Mouse (Mus musculus): ENCODE measurements around the gene Pgm5.
"Not testable (repeated sequence)": the region's sequence is repeated elsewhere in the genome, so short reads cannot be mapped to it uniquely, and the experiment has no call there.

Gene Pgm5

DNA sequence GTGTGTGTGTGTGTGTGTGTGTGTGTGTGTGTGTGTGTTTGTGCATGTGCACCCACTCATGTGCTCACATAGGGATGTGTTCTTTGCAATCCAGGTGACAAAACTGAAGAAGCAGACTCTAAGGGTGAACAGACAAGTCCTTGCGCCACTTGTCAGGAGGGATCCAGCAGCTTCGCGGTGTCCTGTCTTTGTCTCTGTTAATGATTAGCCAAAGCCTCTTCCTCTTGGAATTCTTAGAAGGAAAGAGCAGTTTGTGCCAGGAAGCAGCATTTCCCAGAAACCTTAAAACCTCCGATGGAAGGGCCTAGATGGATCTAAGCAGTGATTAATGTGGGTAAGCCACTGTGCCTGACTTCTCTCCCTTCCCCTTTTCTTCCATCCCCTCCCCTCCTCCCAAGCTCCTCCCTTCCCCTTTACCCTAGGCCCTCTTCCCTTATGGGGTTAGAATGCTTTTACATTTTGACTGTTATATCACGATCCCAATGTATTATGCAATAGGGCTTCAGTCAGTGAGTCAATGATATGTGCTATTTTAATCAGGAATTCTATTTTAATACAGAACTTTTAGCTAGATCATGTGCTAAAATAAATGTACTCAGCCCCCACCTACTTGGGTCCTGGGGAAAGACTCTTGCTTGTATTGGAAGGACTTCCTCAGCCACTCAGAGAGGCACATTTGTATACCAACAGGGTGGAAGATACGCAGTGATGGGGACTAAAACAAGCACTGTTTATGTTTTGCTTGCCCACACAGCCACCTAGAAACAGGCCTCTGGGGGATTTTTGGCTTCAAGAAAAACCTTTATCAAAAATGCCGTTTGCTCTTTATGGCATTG lies 154.4 kb downstream of the Pgm5 start:
- no peak for DNase-seq (ENCODE audit: extremely low read depth, low read depth)

DNA sequence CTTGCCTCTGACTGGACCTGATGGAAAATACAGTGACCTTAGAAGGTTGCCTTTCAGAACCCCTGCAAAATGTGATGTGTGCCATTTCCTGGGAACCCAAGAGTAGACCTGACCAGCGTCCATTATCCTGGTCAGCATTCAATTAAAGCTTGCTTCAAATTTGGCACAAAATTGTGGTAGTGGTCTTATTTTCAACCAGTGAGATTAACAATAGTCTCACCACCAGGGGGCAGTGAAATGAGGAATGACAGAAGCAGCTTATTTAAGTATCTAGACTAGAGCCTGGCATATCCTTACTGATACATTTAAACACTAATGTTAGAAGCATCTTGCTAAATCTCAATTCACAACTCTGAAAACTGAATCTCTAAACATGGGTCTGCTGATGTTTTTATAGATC lies 156.3 kb downstream of the Pgm5 start:
- DNase-seq (ENCODE audit: extremely low read depth, low read depth), result peak; percentile 4

- DNase-seq (ENCODE audit: extremely low read depth, low read depth), result no peak
Measured at GRCm38 (mm10) chr19:24704326-24704725, 157.3 kb downstream of the Pgm5 start.

DNA sequence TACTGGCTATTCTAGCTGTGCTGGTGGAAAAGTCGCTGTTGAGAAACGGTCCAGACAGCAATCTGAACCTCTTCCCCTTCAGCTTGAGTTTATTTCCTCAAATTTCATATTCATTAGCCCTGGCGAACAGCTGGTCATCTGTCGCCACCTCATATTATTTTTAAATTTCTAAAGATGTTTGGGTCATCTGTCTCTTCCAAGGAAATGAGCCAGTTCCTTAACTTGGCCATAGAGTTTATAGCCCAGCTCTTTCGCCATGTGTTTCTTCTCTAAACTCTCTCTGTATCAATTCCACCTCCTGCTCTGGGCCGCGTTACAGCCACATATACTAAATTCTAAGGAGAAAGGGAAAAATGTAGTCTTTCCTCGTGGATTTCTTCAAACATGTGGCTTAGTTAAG lies 158.0 kb downstream of the Pgm5 start:
- DNase-seq (ENCODE audit: extremely low read depth, low read depth), result no peak

DNA sequence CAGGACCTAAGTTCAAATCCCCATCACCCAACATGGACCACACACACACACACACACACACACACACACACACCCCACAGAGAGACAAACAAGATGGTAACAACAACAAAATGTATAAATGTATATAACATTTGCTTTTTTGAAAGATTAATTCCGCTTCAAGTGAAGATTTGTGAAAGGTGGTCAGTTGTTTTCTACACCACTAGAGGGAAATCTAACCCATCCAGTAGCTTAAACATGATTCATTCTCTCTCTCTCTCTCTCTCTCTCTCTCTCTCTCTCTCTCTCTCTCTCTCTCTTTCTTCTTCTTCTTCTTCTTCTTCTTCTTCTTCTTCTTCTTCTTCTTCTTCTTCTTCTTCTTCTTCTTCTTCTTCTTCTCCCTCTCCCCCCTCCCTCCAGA lies 158.5 kb downstream of the Pgm5 start:
- DNase-seq (ENCODE audit: extremely low read depth, low read depth), result not testable (repeated sequence)

GRCm38 (mm10) chr19:24701716-24702115 lies 159.9 kb downstream of the Pgm5 start:
- DNase-seq (ENCODE audit: extremely low read depth, low read depth), result no peak

DNA sequence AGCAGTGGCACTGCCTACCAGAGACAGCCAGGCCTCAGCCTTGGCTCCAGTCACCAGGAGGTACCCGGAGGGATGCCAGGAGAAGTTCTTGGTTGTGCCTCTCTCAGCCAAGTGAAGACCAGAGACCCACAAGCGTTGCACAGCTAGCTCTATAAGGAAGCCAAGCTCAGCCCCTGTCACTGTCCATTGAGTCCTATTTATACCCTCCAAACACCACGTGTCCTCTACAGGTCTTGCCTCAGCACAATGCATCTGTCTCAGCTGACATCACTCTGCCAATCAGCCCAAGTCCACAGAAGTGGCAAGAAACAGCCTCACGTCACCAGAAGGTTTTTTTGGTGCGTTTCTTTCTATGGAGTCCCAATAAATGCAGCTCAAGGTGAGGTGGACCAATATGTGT lies 161.0 kb downstream of the Pgm5 start:
- no peak for DNase-seq (ENCODE audit: extremely low read depth, low read depth)

DNA sequence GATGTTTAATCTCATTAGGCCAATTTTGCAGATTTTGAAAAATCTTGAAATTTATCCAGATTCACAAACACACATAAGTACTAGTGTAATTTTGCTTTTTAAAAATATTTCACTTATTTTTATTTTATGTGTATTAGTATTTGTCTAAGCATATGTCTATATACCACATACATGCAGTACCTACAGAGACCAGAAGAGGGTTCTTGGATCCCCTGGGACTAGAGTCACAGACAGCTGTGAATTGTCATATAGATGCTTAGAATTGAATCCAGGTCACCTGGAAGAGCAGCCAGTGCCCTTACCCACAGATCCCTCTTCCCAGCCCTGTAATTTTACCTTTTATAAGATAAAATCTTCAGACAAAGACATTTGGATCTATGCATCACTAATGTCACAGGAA lies 161.7 kb downstream of the Pgm5 start:
- DNase-seq (ENCODE audit: extremely low read depth, low read depth), result no peak

DNA sequence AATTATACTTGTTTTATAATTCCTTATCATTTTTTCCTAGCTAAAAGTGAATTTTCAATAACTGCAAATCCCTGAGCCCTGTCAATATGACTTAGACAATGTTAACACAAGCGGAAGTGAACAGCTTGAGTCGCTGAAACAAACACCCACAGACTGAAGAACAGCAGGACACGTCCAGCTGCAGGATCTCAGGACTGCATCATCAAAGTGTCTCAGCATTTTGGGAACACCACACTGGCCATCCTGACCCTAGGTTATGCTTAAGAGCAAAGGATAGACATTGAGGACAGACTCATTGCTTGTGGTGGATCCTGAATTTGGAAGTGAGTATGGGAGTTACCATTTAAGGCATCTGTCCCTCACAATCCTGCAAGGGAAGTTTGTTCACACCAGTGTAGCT lies 162.5 kb downstream of the Pgm5 start:
- DNase-seq (ENCODE audit: extremely low read depth, low read depth), result no peak

DNA sequence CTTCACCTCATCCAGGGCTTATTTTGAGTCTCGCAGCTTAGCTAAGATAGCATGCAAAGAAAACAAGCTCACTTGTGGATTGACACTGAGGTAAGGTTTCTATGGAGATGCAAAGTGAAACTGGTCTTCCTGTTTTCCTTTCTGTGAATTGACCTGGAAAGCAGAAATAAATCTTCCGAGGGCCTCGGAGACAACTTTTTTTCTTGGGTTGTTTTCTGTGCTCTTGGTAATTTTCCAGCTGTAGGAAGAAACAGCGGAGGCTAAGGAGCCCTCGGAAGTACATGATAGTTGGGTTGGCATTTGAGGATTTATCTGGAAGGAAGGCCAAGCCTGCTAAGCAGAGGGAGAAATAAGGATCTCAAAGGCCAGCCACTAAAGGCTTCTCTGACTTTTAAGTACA lies 163.0 kb downstream of the Pgm5 start:
- DNase-seq (ENCODE audit: extremely low read depth, low read depth), result no peak

- DNase-seq (ENCODE audit: extremely low read depth, low read depth), result no peak
Measured at GRCm38 (mm10) chr19:24697946-24698345, 163.7 kb downstream of the Pgm5 start.

- DNase-seq (ENCODE audit: extremely low read depth, low read depth), result no peak
Measured at GRCm38 (mm10) chr19:24692691-24693090, 169.0 kb downstream of the Pgm5 start.

GRCm38 (mm10) chr19:24689531-24689930 lies 172.1 kb downstream of the Pgm5 start:
- no peak for DNase-seq (ENCODE audit: extremely low read depth, low read depth)

GRCm38 (mm10) chr19:24688327-24688726 lies 173.3 kb downstream of the Pgm5 start:
- DNase-seq (ENCODE audit: extremely low read depth, low read depth), result no peak

- DNase-seq (ENCODE audit: extremely low read depth, low read depth), result no peak
Measured at GRCm38 (mm10) chr19:24686411-24686810, 175.2 kb downstream of the Pgm5 start.

DNA sequence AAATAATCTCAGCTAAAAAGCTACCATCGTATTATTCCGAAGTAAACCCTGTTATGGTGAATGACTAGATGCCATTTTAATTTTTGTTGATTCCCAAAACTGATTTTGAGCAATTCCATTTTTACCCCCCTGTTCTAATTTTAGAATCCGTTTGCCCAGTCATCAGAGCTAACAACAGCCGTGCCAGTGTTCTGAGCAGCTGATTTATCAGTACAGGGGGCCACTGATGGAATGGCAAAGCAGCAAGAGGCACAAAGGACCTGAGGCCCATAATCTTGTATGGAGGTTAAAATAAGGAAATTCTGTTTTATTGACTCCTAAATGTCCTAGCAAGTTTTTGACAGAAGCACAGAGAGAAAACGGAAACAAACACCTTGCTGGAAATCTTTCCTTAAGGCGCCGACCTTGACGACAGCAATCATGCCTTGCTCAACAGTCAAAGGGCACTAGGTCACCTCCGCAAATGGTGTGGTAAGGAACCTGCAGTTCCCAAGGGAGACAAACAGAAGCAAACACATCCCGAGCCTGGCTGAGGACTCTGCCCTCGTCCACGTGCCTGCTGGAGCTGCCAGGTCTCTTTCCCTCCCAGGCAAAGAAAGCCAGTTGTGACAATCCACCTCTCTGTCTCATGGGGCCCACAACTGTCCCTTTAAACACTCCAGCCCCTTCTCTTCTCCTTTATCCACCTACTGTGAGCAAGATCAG lies 178.5 kb downstream of the Pgm5 start:
- no peak for DNase-seq (ENCODE audit: extremely low read depth, low read depth)

DNA sequence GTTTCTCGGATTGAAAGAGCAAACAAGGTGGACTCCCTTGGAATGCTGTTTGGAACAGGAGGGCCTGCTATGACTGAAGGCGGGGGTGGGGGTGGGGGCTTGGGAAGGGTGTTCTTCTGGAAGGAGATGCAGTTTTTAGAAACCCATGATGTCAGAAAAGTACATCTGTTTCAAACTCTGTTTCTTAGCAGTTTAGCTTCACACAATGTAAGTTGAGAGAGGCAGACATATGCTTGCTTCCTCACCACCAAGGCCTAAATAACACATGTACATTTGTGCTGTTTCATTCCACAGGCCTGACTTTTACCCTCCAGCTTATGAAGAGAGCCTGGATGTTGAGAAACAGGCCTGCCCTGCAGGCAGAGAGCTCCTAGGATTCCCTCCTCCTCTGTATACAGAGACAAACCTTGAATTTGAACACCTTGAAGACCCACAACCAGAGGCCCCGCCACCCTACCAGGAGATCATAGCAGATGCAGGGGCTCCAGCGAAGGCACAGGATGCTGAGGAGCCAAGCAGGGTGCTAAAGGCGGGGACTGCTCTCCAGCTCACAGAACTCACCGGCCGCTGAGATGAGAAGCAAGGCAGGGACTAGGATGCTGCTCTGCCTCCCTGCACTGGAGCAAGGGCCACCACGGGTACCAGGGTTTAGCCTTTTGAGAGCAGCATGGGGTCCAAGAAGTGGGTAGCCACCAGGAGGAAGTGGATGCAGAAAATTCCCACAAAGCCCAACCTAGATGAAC lies 184.2 kb downstream of the Pgm5 start:
- DNase-seq (ENCODE audit: extremely low read depth, low read depth), result no peak

GRCm38 (mm10) chr19:24676429-24676828 lies 185.2 kb downstream of the Pgm5 start:
- no peak for DNase-seq (ENCODE audit: extremely low read depth, low read depth)

GRCm38 (mm10) chr19:24673762-24674161 lies 187.9 kb downstream of the Pgm5 start, which contains the start of gene Tmem252:
Gene Tmem252 (plus strand): TSS chr19:24674008.
- DNase-seq (ENCODE audit: extremely low read depth, low read depth), result no peak

DNA sequence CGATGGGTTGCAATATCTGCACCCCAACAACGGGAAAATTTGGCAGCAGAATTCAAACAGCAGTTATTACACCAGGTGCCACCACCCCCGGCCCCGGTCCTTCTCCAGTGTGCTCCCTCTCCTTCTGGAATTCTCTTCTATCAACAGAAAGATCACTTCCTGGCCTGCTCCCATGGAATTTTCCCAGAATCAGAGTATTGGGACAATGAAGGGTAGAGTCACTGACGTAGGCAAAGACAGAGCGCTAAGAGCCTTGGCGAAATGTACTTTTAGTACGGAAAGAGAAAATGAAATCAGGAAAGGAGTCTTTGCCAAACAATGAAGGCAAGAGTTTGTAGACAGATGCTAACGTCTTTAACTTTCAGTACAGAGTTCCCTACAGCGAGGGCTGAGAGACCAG lies 188.3 kb downstream of the Pgm5 start:
- no peak for DNase-seq (ENCODE audit: extremely low read depth, low read depth)

GRCm38 (mm10) chr19:24672366-24672960 lies 189.2 kb downstream of the Pgm5 start:
- DNase-seq (ENCODE audit: extremely low read depth, low read depth), result no peak

- no peak for DNase-seq (ENCODE audit: extremely low read depth, low read depth)
Measured at GRCm38 (mm10) chr19:24671571-24671970, 190.1 kb downstream of the Pgm5 start.
